Mouse (Mus musculus) myocyte (in vitro differentiated cells): Measurements from ENCODE around the gene Trim26. TPM values are rescaled to one million over a fixed set of nuclear protein-coding genes. Genes with fewer than 3 reads are reported as not detected.

ENCODE experiments used
- H3K27me3 ChIP-seq: one replicate; pipeline ENCODE4 v1.6.1; 2011; ENCODE audit not compliant: control insufficient read depth, insufficient read depth, insufficient read length
- H3K36me3 ChIP-seq: one replicate; pipeline ENCODE4 v1.6.1; 2011; ENCODE audit not compliant: control insufficient read depth, insufficient read depth
- H3K4me2 ChIP-seq: one replicate; pipeline ENCODE4 v1.6.1; 2011; ENCODE audit warnings: low read depth, control low read depth
- H3K4me3 ChIP-seq: one replicate; pipeline ENCODE4 v1.5.1; 2011; ENCODE audit warnings: mild to moderate bottlenecking, control low read depth, moderate library complexity
- H3K79me2 ChIP-seq: one replicate; pipeline ENCODE4 v1.6.1; 2011; ENCODE audit not compliant: control insufficient read depth, insufficient read depth
- H3ac ChIP-seq: one replicate; pipeline ENCODE4 v1.6.1; 2011; ENCODE audit not compliant: control insufficient read depth, insufficient read length
- CEBPB ChIP-seq: IDR thresholded peaks from 2 replicates; pipeline ENCODE4 v1.6.1; 2011; ENCODE audit warnings: mild to moderate bottlenecking, moderate library complexity; ENCODE audit not compliant: poor library complexity, insufficient read depth, severe bottlenecking
- E2F4 ChIP-seq: IDR thresholded peaks from one replicate; pipeline ENCODE4 v1.6.1; 2011; ENCODE audit warnings: mild to moderate bottlenecking, control low read depth, moderate library complexity; ENCODE audit not compliant: insufficient read depth
- MAX ChIP-seq: IDR thresholded peaks from one replicate; pipeline ENCODE4 v1.6.1; 2011; ENCODE audit warnings: low read depth, mild to moderate bottlenecking, control low read depth
- MYOD1 ChIP-seq, 3 experiments: IDR thresholded peaks; one replicate each; pipeline ENCODE4 v1.6.1; 2011; ENCODE audit warnings: control low read depth in 2 of 3, low read depth in 2 of 3, mild to moderate bottlenecking in 2 of 3, moderate library complexity in 1 of 3; ENCODE audit not compliant: insufficient read length in 2 of 3, control insufficient read depth in 1 of 3
- MYOG ChIP-seq, 3 experiments: IDR thresholded peaks; one replicate each; pipeline ENCODE4 v1.6.1; 2011; ENCODE audit warnings: control low read depth in 2 of 3, low read depth in 2 of 3, mild to moderate bottlenecking in 2 of 3; ENCODE audit not compliant: insufficient read length in 2 of 3, control insufficient read depth in 1 of 3, insufficient read depth in 1 of 3
- POLR2A ChIP-seq: IDR thresholded peaks from one replicate; pipeline ENCODE4 v1.6.1; 2011; ENCODE audit warnings: low read depth, mild to moderate bottlenecking, control low read depth, moderate library complexity; ENCODE audit not compliant: insufficient read length
- POLR2AphosphoS2 ChIP-seq: IDR thresholded peaks from one replicate; pipeline ENCODE4 v1.6.1; 2011; ENCODE audit warnings: low read depth, control low read depth; ENCODE audit not compliant: insufficient read length
- REST ChIP-seq: IDR thresholded peaks from one replicate; pipeline ENCODE4 v1.6.1; 2011; ENCODE audit warnings: mild to moderate bottlenecking, control low read depth, moderate library complexity; ENCODE audit not compliant: insufficient read depth, insufficient read length
- SRF ChIP-seq: IDR thresholded peaks from one replicate; pipeline ENCODE4 v1.6.1; 2011; ENCODE audit warnings: low read depth; ENCODE audit not compliant: control insufficient read depth, insufficient read length
- TCF12 ChIP-seq: IDR thresholded peaks from one replicate; pipeline ENCODE4 v1.6.1; 2011; ENCODE audit warnings: mild to moderate bottlenecking, control low read depth; ENCODE audit not compliant: poor library complexity, insufficient read depth, severe bottlenecking
- TCF3 ChIP-seq: IDR thresholded peaks from one replicate; pipeline ENCODE4 v1.6.1; 2011; ENCODE audit warnings: low read depth, control low read depth; ENCODE audit not compliant: insufficient read length
- USF1 ChIP-seq: IDR thresholded peaks from one replicate; pipeline ENCODE4 v1.6.1; 2011; ENCODE audit warnings: low read depth, mild to moderate bottlenecking, control low read depth, moderate library complexity
- polyA plus RNA-seq: library from polyadenylated mRNA; unstranded; fragments of >200 nt; fragmentation: generic; extraction: Trizol; gene quantifications from one replicate; pipeline ENCODE4 v1.2.1, GENCODE M21; 2012; ENCODE audit warnings: missing spikeins

Trim26 gene
- polyA plus RNA-seq, 1 experiment, result 17.1 TPM

DNA sequence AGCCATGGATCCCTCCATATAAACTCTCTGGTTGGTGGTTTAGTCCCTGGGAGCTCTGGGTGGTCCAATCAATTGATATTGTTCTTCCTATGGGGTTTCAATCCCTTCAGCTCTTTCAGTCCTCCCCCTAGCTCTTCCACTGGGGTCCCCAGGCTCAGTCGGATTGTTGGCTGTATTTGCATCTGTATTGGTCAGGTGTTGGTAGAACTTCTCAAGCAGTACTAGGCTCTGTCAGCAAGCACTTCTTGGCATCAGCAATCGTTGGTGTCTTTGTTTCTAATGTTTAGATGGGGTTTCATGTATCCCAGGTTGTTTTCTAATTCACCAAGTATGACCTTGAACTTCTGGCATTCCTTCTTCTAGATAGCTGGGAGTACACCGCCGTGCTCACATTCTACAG, 4.2 kb upstream of the Trim26 start:
- no peaks in the 10 kb centered on the region for H3K79me2 ChIP-seq
- H3ac ChIP-seq, result no peak overlapping the region
- no peak for TF ChIP-seq E2F4
- no peak for TF ChIP-seq TCF12
- no peak for TF ChIP-seq POLR2A
- no peak for TF ChIP-seq SRF
- TF ChIP-seq MAX, result no peak
- no peak for TF ChIP-seq TCF3
- no peaks in the 10 kb centered on the region for H3K36me3 ChIP-seq
- no peak overlapping the region for H3K4me3 ChIP-seq
- H3K27me3 ChIP-seq, result peaks cover 10% of the 10 kb centered on the region
- no peak overlapping the region for H3K4me2 ChIP-seq

GRCm38 (mm10) chr17:36835591-36836426, 1.1 kb upstream of the Trim26 start:
- Histone ChIP-seq H3K79me2 (peaks cover 5% of the 10 kb centered on the region), H3K4me2 (peak overlapping the region; percentile 97), H3K4me3 (peak overlapping the region; percentile 45), H3K36me3 (no peaks in the 10 kb centered on the region), H3K27me3 (peaks cover 5% of the 10 kb centered on the region), H3ac (no peak overlapping the region)
- TF ChIP-seq CEBPB (no peak), TCF3 (no peak), POLR2A (no peak), E2F4 (no peak), TCF12 (no peak), MYOD1 (IDR thresholded peaks at IDR 0.05; ENCODE audit: control insufficient read depth in 1 of 3, insufficient read length in 2 of 3, low read depth in 2 of 3) (no peak), POLR2AphosphoS2 (no peak), REST (no peak)

DNA sequence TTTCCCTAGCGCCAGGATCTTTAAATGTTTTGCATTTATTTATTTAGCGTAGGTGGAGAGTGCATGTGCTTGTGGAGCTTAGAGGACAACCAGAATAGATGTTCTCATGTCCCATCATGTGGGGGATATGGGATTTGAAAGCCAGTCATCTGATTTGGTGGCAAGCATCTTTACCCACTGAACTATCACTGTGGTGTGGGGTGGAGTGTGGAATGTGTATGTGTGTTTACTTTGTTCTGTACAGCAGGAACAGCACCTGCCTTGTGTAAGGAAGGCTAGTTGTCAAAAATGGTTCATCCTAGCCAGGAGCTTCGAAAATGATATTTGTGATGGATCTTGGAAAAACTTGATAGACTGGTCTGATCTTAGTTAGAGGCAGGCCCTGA, 514 bp upstream of the Trim26 start:
- Histone ChIP-seq H3ac (peak overlapping the region; percentile 87), H3K4me3 (peak overlapping the region; percentile 45), H3K79me2 (peaks cover 5% of the 10 kb centered on the region), H3K27me3 (peaks cover 5% of the 10 kb centered on the region), H3K36me3 (no peaks in the 10 kb centered on the region), H3K4me2 (peak overlapping the region; percentile 97)
- no peak for TF ChIP-seq TCF3
- no peak for TF ChIP-seq POLR2AphosphoS2
- TF ChIP-seq MYOD1 (IDR thresholded peaks at IDR 0.05; ENCODE audit: control insufficient read depth in 1 of 3, insufficient read length in 2 of 3, low read depth in 2 of 3), result no peak
- TF ChIP-seq REST, result no peak

DNA sequence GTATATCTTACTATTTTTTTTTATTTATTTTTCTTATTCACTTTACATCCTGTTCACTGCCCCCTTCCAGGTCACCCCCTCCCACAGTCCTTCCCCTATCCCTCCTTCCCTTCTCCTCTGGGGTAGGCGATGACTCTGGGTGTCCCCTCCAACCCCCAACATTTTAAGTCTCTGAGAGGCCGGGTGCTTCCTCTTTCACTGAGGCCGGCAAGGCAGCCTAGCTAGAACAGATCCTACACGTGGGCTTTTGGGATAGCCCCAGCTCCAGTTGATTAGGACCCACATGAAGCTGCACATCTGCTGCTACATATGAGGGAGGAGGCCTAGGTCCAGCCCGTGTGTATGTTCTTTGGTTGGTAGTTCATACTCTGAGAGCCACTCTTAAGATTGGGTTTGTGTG, 2.1 kb downstream of the Trim26 start:
- Histone ChIP-seq H3K27me3 (peaks cover 3% of the 10 kb centered on the region), H3K4me2 (no peak overlapping the region), H3K4me3 (no peak overlapping the region), H3ac (no peak overlapping the region), H3K79me2 (peaks cover 9% of the 10 kb centered on the region), H3K36me3 (no peaks in the 10 kb centered on the region)
- TF ChIP-seq MYOD1 (IDR thresholded peaks at IDR 0.05; ENCODE audit: control insufficient read depth in 1 of 3, insufficient read length in 2 of 3, low read depth in 2 of 3) (no peak), SRF (no peak), USF1 (no peak), POLR2A (no peak), E2F4 (no peak), POLR2AphosphoS2 (no peak), REST (no peak), TCF12 (no peak), TCF3 (no peak), CEBPB (no peak), MYOG (IDR thresholded peaks at IDR 0.05; ENCODE audit: control insufficient read depth in 1 of 3, insufficient read depth in 1 of 3, insufficient read length in 2 of 3, low read depth in 2 of 3) (no peak), MAX (no peak)

DNA sequence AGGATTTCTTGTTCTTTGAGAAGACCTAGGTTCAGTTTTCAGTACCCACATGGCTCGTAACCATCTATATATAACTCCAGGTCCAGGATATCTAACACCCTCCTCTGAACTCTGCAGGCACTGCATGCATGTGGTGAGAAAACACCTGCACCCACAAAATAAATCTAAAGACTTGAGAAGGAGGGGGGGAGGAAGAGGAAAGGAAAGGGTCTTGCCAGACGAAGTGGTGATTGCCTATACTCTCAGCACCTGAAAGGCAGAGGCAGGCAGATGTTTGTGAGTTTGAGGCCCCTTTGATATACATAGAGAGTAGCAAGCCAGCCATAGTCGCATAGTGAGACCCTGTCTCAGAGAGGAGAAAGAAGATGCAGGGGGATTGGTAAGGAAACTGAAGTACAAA, 3.0 kb downstream of the Trim26 start:
- H3K36me3 ChIP-seq, result no peaks in the 10 kb centered on the region
- H3K27me3 ChIP-seq, result no peaks in the 10 kb centered on the region
- H3K79me2 ChIP-seq, result peaks cover 12% of the 10 kb centered on the region
- TF ChIP-seq TCF12, result no peak
- no peak for TF ChIP-seq TCF3
- no peak for TF ChIP-seq SRF
- no peak for TF ChIP-seq E2F4
- TF ChIP-seq CEBPB, result no peak
- no peak for TF ChIP-seq MAX
- no peak overlapping the region for H3K4me3 ChIP-seq
- no peak overlapping the region for H3K4me2 ChIP-seq
- H3ac ChIP-seq, result no peak overlapping the region
